Mouse (Mus musculus) thymus, adult 2 months (tissue): ENCODE data around the gene Actr1b. TPM values are rescaled to one million over a fixed set of nuclear protein-coding genes. Genes with fewer than 3 reads are reported as not detected.

Experiments used
- DNase-seq: peaks from one replicate; pipeline ENCODE4 v3.0.0; 2021
- H3K27ac ChIP-seq: fragments of 200-500 bp; 2 replicates; pipeline ENCODE4 v1.5.1; 2012; ENCODE audit warnings: low read length, control low read depth; ENCODE audit not compliant: control insufficient read depth, insufficient read depth
- H3K27me3 ChIP-seq: fragments of 200-500 bp; 2 replicates; pipeline ENCODE4 v1.6.1; 2012; ENCODE audit warnings: mild to moderate bottlenecking, low read length, moderate library complexity, mixed read lengths; ENCODE audit not compliant: control insufficient read depth, insufficient read depth
- H3K36me3 ChIP-seq: fragments of 200-500 bp; 2 replicates; pipeline ENCODE4 v1.6.1; 2012; ENCODE audit warnings: mild to moderate bottlenecking, low read length, moderate library complexity; ENCODE audit not compliant: control insufficient read depth, insufficient read depth
- H3K4me1 ChIP-seq: fragments of 200-500 bp; replicated peaks from 2 replicates; pipeline ENCODE4 v1.6.1; 2012; ENCODE audit warnings: low read length; ENCODE audit not compliant: control insufficient read depth, insufficient read depth
- H3K4me3 ChIP-seq: fragments of 200-500 bp; 2 replicates; pipeline ENCODE4 v1.5.1; 2012; ENCODE audit warnings: mild to moderate bottlenecking, low read length, control low read depth, moderate library complexity; ENCODE audit not compliant: control insufficient read depth, insufficient read depth
- CTCF ChIP-seq: fragments of 200-500 bp; IDR thresholded peaks from 2 replicates; pipeline ENCODE4 v1.5.1; 2012; ENCODE audit warnings: mild to moderate bottlenecking, control low read depth, low read length, moderate library complexity, borderline replicate concordance; ENCODE audit not compliant: control insufficient read depth, poor library complexity, insufficient read depth; ENCODE audit errors: extremely low read depth
- POLR2A ChIP-seq: fragments of 200-500 bp; IDR thresholded peaks from 2 replicates; pipeline ENCODE4 v1.6.1; 2012; ENCODE audit warnings: mild to moderate bottlenecking, low read length, control low read depth, moderate library complexity; ENCODE audit not compliant: control insufficient read depth, poor library complexity, insufficient read depth; ENCODE audit errors: extremely low read depth
- WGBS: fragments of 180-500 bp; shearing (Covaris S2); methylation state at CpG from one replicate; pipeline ENCODE4 v1.1.7; 2018; 5-methylcytosine and 5-hydroxymethylcytosine counted together
- polyA plus RNA-seq: library from polyadenylated mRNA; depleted of rRNA; stranded (reverse); fragments of >200 nt; gene quantifications from 2 replicates; pipeline ENCODE4 v1.2.3, GENCODE M21; 2012; rRNA removed

The Actr1b gene
- polyA plus RNA-seq = 182 and 213 TPM in 2 replicates

DNA sequence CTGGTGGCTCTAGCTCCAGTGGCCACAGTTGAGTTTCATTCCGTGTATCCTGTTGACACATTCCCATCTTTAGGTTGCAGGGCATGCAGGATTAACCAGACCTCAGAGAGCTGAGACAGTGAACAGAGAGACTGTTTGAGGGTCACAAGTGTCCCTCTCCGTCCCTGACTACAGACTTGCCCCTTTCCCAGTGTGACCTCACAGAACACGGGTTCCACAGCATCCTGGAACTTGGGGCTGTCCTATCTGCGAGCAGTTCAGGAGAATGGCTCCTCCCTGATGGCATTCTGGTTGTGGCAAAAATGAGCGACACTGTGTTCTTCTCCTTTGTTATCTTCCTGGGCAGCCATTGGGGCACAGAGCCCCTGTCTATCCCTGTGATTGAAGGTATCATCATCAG lies at the start of gene Actr1b:
Gene Actr1b, minus strand, starts transcription at position 112 of the 400 bp plus-strand sequence.
- H3K27ac ChIP-seq = no peak within 1 kb of the TSS
- H3K4me3 ChIP-seq = no peak within 1 kb of the TSS
- TF ChIP-seq POLR2A (no peak), CTCF (no peak)
- 91% methylated on average over 5 of the region's 5 CpGs for WGBS
- H3K4me1 ChIP-seq = peaks cover 5% of the 10 kb centered on the region
- H3K27me3 ChIP-seq = no peaks in the 10 kb centered on the region
- DNase-seq = no peak
- H3K36me3 ChIP-seq = no peaks in the 10 kb centered on the region

DNA sequence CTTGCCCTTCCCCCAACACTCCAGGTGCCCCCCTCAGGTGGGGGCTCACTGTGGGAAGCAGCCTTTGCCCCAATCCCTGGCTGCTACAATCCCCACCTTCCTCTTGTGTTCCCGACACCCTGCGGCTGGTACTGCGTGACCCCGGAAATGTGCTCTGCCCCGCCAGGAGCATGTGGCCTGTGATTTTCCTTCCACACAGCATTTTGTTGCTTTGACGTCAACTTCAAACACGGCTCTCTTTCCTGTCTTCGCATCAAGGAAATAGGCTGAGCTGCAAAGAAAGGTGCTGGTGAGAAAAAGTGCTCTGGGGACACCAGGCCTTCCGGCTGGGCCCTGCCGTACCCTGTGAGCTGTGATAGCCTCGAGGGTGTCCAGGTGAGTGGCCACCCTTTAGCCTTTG lies 47.3 kb upstream of the Actr1b start, which contains the start of gene Zap70:
Gene Zap70, plus strand, starts transcription at position 231 of the 400 bp plus-strand sequence.
- H3K27me3 ChIP-seq = no peaks in the 10 kb centered on the region
- H3K27ac ChIP-seq = peak within 1 kb of the TSS; percentile 92
- WGBS = 10% methylated on average over 11 of the region's 11 CpGs
- TF ChIP-seq POLR2A (0 out of 2 replicates have a peak, but pooled peaks have one; percentile 61), CTCF (peak; percentile 46; the same call in 1 of the 2 replicates)
- DNase-seq = peak; percentile 80
- H3K4me1 ChIP-seq = peaks cover 57% of the 10 kb centered on the region
- peak within 1 kb of the TSS; percentile 84 for H3K4me3 ChIP-seq
- peaks cover 5% of the 10 kb centered on the region; the same call in 1 of the 2 replicates for H3K36me3 ChIP-seq

DNA sequence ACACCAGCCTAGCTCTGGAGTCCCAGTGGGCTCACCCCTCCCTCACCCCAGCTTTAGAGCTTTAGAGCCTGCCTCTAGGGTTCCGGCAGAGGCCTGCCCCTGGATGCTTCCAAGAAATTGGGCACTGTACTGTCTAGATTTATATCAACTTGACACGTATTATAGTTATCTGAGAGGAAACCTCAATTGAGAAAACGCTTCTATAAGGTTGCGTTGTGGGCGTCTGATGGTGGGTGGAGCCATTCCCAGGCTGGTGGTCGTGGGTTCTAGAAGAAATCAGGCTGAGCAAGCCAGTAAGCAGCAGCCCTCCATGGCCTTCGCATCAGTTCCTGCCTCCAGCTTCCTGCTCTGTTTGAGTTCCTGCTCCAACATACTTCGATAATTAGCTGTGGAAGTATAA lies 46.8 kb upstream of the Actr1b start:
- TF ChIP-seq CTCF = no peak
- no peak for TF ChIP-seq POLR2A
- DNase-seq = no peak
- no peak overlapping the region for H3K4me3 ChIP-seq
- H3K27ac ChIP-seq = peak overlapping the region; percentile 79
- H3K36me3 ChIP-seq = peaks cover 5% of the 10 kb centered on the region; the same call in 1 of the 2 replicates
- 47% methylated on average over 8 of the region's 8 CpGs for WGBS
- H3K4me1 ChIP-seq = peaks cover 52% of the 10 kb centered on the region
- no peaks in the 10 kb centered on the region for H3K27me3 ChIP-seq

DNA sequence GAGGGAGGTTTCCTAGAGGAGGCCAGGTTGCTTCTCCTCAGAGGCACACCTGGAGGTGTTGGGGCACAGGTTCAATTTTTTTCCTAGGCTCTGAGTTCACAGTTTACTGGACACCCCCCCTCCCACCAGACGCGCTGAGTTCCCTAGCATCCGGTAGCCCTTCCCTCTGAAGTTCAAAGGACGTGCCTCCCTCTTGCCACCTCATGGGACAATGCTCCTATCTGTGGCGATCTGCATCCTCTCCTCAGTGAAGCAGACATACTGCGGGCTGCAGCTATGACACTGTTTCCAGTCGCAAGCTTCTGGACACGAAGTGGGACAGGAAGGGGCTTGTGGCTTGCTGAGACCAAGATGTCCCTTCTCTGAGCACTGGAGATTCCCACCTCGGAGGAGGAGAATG lies 46.2 kb upstream of the Actr1b start:
- Histone ChIP-seq H3K4me1 (peaks cover 46% of the 10 kb centered on the region), H3K36me3 (peaks cover 3% of the 10 kb centered on the region; the same call in 1 of the 2 replicates), H3K4me3 (no peak overlapping the region), H3K27ac (no peak overlapping the region; the same call in 1 of the 2 replicates), H3K27me3 (no peaks in the 10 kb centered on the region)
- TF ChIP-seq POLR2A (no peak), CTCF (no peak)
- WGBS = 64% methylated on average over 9 of the region's 9 CpGs
- DNase-seq = no peak

DNA sequence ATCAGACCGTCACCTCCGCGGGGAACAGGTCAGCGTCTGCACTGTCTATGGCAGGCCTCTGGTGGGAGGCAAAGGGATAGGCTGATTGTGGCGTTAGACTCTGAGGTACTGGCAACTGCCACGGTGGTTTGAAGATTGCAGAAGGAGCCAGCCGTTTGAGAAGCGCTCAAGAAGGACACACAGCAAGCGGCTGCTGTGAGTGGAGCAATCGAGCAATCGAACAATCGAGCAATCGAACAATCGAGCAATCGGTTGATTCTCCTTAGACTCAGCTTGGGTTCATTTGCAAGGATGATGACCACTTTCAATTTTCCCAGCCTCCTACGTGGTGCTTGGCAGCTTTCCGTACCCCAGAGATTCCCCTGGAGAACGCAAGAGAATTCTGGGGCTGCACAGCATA lies 44.9 kb upstream of the Actr1b start:
- 90% methylated on average over 18 of the region's 18 CpGs for WGBS
- Histone ChIP-seq H3K36me3 (no peaks in the 10 kb centered on the region), H3K4me3 (no peak overlapping the region), H3K27me3 (no peaks in the 10 kb centered on the region), H3K27ac (no peak overlapping the region), H3K4me1 (peaks cover 35% of the 10 kb centered on the region)
- no peak for DNase-seq
- TF ChIP-seq POLR2A (no peak), CTCF (no peak)

DNA sequence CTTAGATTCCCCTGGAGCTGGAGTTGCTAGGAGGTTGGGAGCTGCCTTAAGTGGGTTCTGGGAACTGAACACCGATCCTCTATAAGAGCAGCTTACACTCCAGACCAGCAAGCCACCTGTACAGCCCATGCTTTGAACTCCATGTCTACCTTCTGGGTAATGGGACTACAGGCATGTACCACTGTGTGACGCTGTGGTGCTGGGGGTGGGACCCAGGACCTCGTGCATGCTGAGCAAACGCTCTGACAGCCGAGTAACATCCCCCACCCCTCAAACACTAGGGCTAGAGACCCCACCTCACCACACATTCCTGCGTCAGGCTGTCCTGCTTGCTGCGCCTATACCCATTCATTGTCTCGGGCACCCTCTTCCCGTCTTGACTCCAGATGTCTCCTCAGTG lies 44.3 kb upstream of the Actr1b start:
- H3K4me1 ChIP-seq = peaks cover 30% of the 10 kb centered on the region
- no peak for TF ChIP-seq CTCF
- TF ChIP-seq POLR2A = no peak
- H3K27ac ChIP-seq = no peak overlapping the region
- WGBS = 98% methylated on average over 9 of the region's 9 CpGs
- DNase-seq = no peak
- H3K36me3 ChIP-seq = no peaks in the 10 kb centered on the region
- no peaks in the 10 kb centered on the region for H3K27me3 ChIP-seq
- H3K4me3 ChIP-seq = no peak overlapping the region
